Mouse (Mus musculus) embryonic facial prominence, embryonic 14.5 days (tissue): ENCODE results near the gene Sdhb. TPM values are rescaled to one million over a fixed set of nuclear protein-coding genes. Genes with fewer than 3 reads are reported as not detected.
A peak's percentile ranks its signal among the peaks of the same experiment; 100 is the strongest.

Experiments
- ATAC-seq: fragments of 200-750 bp; cut with Nextera tagmentation; 2 replicates; pipeline ENCODE4 v1.8.0; 2017; ENCODE audit warnings: low read depth, moderate number of reproducible peaks, moderate TSS enrichment
- DNase-seq: peaks from one replicate; pipeline ENCODE4 v3.0.0-alpha.2; 2015; ENCODE audit warnings: low spot score
- H3K27ac ChIP-seq: fragments of 300-500 bp; sonication (generic); replicated peaks from 2 replicates; pipeline ENCODE4 v1.5.1; 2014; ENCODE audit warnings: low read depth, mild to moderate bottlenecking, low read length, moderate library complexity
- H3K27me3 ChIP-seq: fragments of 300-500 bp; sonication (generic); replicated peaks from 2 replicates; pipeline ENCODE4 v1.6.1; 2014; ENCODE audit warnings: low read length; ENCODE audit not compliant: control insufficient read depth, insufficient read depth
- H3K36me3 ChIP-seq: fragments of 300-500 bp; sonication (generic); 2 replicates; pipeline ENCODE4 v1.6.1; 2014; ENCODE audit warnings: low read length, mixed read lengths; ENCODE audit not compliant: control insufficient read depth, insufficient read depth
- H3K4me1 ChIP-seq: fragments of 300-500 bp; sonication (generic); 2 replicates; pipeline ENCODE4 v1.6.1; 2014; ENCODE audit warnings: antibody characterized with exemption, low read length; ENCODE audit not compliant: control insufficient read depth, insufficient read depth
- H3K4me2 ChIP-seq: fragments of 300-500 bp; sonication (generic); 2 replicates; pipeline ENCODE4 v1.6.1; 2014; ENCODE audit warnings: low read depth, mild to moderate bottlenecking, low read length, moderate library complexity, mixed read lengths
- H3K4me3 ChIP-seq: fragments of 300-500 bp; sonication (generic); 2 replicates; pipeline ENCODE4 v1.5.1; 2014; ENCODE audit warnings: low read depth, mild to moderate bottlenecking, low read length
- H3K9ac ChIP-seq: fragments of 300-500 bp; sonication (generic); 2 replicates; pipeline ENCODE4 v1.6.1; 2014; ENCODE audit warnings: low read depth, mild to moderate bottlenecking, low read length, moderate library complexity, mixed read lengths
- H3K9me3 ChIP-seq: fragments of 300-500 bp; sonication (generic); 2 replicates; pipeline ENCODE4 v1.6.1; 2016; ENCODE audit warnings: low read length; ENCODE audit not compliant: control insufficient read depth
- WGBS: fragments of 180-500 bp; shearing (Covaris S2); extraction: QIAGEN DNeasy Blood & Tissue Kit; methylation state at CpG from one replicate; pipeline ENCODE4 v1.1.7; 2014; 5-methylcytosine and 5-hydroxymethylcytosine counted together
- polyA plus RNA-seq: library from polyadenylated mRNA; unstranded; fragments of >200 nt; fragmentation: Nextera tagmentation; extraction: Ambion mirVana; gene quantifications from 2 replicates; pipeline ENCODE4 v1.2.1, GENCODE M21; 2014

Gene Sdhb
- polyA plus RNA-seq, 1 experiment from 2014 or later, result 394 TPM

DNA sequence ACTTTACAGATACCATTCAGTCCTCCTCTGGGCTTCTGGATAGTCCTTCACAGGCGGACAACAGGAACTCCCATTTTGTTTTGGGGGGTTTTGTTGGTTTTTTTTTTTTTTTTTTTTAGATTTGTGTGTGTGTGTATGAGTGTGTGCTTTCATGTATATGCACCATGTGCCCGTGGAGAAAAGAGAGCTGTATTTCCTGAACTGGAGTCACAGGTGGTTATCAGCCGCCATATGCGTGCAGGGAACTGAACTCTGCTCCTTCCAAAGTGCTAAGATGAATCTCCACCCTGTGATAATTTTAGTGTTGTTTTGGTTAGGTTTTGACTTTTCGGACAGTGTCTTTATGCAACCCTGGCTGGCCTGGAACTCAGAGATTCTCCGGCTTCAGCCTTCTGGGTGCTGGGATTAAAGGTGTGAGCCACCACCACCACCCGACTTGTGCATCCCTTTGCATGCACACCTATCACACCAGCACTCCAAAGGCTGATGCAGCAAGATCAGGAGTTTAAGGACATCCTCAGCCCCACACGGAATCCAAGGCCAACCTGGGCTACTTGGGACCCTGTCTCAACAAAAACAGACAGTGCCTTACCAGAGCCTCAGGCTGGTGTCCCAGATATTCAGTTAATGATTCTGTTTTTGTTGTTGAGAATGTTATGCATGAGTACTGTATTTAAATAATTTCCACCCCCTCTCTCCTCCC is 1.4 kb downstream of the Sdhb start:
- ATAC-seq, result no peak
- Histone ChIP-seq H3K27ac (no peak overlapping the region), H3K4me2 (peak overlapping the region; percentile 87), H3K36me3 (peaks cover 19% of the 10 kb centered on the region), H3K4me1 (peaks cover 14% of the 10 kb centered on the region; the same call in 1 of the 2 replicates), H3K9ac (peak overlapping the region; percentile 91), H3K4me3 (peak overlapping the region; percentile 84), H3K9me3 (no peaks in the 10 kb centered on the region), H3K27me3 (no peaks in the 10 kb centered on the region)
- no peak for DNase-seq
- 66% methylated on average over 8 of the region's 8 CpGs for WGBS

DNA sequence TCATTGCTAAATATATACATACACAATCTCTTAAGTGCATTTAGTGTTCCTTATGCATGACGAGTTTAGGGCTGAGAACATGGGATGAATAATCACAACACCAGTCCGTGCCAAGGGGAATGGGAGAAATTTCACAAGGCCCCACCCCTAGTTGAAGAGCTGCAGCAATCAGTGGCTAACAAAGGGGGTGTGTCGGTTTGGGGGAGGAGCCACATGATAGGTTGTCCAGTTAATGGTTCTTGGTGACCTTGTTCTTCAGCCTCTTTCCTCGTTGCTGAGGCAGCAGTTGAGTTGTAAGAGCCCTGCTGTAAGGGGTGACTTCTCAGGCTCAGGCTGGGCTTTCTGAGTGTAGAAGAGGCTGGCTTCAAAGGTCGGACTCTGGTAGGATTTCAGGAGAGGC is 1.9 kb downstream of the Sdhb start:
- H3K4me2 ChIP-seq, result no peak overlapping the region

DNA sequence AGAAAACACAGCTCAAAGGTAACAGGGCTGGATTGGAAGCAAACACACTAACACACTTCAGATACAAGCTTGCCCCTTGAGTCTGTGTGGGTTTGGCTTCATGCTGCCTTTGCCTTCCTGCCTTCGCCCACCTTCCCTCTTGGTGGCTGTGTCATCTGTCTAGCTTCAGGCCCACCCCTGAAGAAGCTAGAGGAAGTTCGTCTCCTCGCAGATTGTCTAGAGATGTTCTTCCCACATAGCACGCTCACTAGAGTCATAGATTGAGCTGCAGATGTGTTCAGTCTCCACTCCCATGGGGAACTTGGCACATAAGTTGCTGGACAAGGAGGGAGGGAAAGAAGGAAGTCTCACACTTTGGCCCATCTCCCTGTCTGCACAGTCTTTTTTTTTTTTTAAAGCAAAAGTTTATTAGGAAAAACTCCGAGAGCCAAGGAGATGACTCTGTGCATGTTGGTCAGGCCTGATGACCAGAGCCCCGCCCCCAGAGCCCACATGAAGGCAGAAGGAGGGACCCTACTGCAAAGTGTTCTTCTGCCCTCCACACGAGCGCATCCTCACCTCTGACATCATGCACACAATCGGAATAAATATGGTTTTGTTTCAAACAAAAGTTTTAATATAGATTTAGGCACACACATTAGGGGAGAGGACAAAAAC is 3.1 kb downstream of the Sdhb start:
- Histone ChIP-seq H3K9ac (no peak overlapping the region; the same call in 1 of the 2 replicates), H3K27ac (no peak overlapping the region), H3K27me3 (no peaks in the 10 kb centered on the region), H3K4me3 (no peak overlapping the region), H3K36me3 (peaks cover 34% of the 10 kb centered on the region), H3K4me2 (no peak overlapping the region), H3K9me3 (no peaks in the 10 kb centered on the region), H3K4me1 (peaks cover 14% of the 10 kb centered on the region; the same call in 1 of the 2 replicates)
- 81% methylated on average over 9 of the region's 9 CpGs for WGBS
- ATAC-seq, result no peak
- no peak for DNase-seq

More for the DNA sequence above, 1.9 kb downstream of the Sdhb start:
- DNase-seq (no peak), ATAC-seq (no peak)
- no peak overlapping the region for H3K27ac ChIP-seq
- H3K4me3 ChIP-seq, result no peak overlapping the region
- H3K4me1 ChIP-seq, result peaks cover 14% of the 10 kb centered on the region; the same call in 1 of the 2 replicates
- H3K27me3 ChIP-seq, result no peaks in the 10 kb centered on the region
- peaks cover 25% of the 10 kb centered on the region for H3K36me3 ChIP-seq
- no peaks in the 10 kb centered on the region for H3K9me3 ChIP-seq
- no peak overlapping the region for H3K9ac ChIP-seq
- whole genome bisulfite sequencing, result 40% methylated on average over 5 of the region's 5 CpGs

DNA sequence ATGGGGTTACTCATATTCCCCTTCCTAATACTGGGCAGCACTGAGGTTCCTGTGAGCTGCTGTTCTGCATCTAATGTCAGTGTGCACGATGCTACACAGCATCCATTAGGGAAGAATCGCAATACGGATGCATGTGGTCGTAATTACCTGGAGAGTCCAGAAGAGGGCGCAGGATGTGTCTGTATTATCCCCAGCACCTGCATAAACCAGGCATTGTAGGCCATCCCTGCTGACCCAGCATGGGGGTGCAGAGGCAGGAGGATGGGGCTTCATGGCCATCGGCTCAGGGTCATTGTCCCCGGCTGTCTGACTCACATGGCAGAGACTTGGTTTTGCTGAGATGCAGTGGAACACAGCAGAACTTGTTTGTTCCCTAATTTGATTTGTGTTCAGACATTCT is 3.6 kb downstream of the Sdhb start:
- 18% methylated on average over 7 of the region's 7 CpGs for WGBS
- Histone ChIP-seq H3K9me3 (no peaks in the 10 kb centered on the region), H3K36me3 (peaks cover 40% of the 10 kb centered on the region), H3K9ac (no peak overlapping the region), H3K4me2 (no peak overlapping the region), H3K4me3 (no peak overlapping the region), H3K27ac (no peak overlapping the region), H3K4me1 (peaks cover 14% of the 10 kb centered on the region; the same call in 1 of the 2 replicates), H3K27me3 (no peaks in the 10 kb centered on the region)
- ATAC-seq, result no peak
- peak; percentile 78 for DNase-seq

DNA sequence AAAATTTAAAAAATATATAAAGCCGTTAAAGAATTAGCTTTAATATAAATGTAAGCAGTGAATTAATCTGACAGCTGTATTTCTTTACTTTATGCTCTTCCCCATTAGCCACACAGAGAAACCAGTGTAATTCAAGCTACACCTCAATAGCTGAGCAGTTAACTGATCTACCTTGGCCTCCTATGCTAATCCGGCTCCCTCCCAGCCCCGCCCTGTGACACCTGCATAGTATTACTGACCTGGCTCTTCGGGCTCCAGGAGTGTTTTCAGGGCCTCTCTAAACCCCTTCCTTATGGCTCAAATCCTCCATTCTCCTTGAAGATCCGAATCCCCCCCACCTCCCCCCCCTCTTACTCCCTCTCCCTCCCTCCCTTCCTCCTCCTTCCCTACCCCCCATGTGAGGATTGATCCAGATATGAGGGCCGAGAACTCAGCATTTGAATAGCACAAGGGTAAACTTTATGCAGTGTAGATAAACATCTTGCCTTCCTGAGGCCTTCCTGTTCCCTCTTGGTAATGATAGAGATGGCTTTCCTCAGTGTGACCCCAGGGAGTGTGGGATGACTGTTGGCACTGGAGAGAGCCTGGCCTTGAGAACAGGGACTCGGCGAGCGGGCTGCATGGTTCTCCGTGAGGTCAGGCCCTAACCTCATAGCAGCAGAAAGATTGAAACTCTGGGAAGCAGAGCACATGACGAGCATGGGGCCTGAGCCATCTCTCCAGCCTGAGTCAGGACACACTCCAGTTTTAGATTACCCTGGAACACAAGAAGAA is 6.6 kb downstream of the Sdhb start:
- WGBS, result 82% methylated on average over 11 of the region's 11 CpGs
- Histone ChIP-seq H3K27me3 (no peaks in the 10 kb centered on the region), H3K4me2 (no peak overlapping the region), H3K9ac (no peak overlapping the region), H3K9me3 (no peaks in the 10 kb centered on the region), H3K4me3 (no peak overlapping the region), H3K36me3 (peaks cover 69% of the 10 kb centered on the region), H3K4me1 (peaks cover 4% of the 10 kb centered on the region; the same call in 1 of the 2 replicates), H3K27ac (no peak overlapping the region)
- DNase-seq (no peak), ATAC-seq (peak; percentile 63; the same call in 1 of the 2 replicates)

DNA sequence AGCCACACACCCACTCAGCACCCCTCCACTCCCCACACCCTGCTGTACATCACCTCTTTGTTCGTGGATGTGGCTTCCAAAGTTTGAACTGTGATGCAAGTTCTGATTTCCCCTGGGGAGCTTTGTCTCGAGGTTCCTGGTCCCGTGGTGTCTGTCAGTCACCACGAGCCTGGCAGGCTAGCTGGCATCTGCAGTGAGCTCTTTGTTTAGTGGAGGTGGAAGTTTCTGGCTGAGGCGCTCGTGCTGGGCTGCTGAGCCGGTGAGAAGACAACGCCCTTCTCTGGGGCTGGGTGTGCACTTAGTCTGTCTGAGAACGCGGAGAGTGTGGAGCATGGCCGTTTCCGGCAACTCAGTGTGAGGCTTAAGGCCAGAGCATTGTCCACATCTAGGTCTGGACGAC is 10.7 kb downstream of the Sdhb start:
- 92% methylated on average over 13 of the region's 13 CpGs for WGBS

DNA sequence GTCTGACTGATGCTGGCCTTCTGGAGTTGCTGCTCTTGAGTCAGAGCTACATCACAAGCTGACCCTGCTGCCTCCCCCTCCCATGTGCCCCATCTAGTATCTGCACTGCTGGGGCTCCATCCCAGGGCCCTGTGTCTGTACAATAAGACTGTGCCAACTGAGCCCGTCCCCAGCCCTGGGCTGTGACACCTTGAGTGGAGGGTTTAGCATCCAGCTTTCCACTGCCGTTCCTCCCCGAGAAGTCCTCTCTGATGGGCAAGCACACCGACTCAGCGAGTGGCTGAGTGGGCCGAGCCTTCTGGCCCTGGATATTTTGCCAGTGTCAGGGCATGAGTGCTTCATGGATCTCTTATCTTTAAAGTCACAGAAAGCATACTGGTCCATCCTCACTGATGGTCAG is 13.4 kb downstream of the Sdhb start:
- WGBS, result 96% methylated on average over 6 of the region's 6 CpGs
- no peak for ATAC-seq
- H3K27me3 ChIP-seq, result no peaks in the 10 kb centered on the region
- H3K4me2 ChIP-seq, result no peak overlapping the region
- peaks cover 96% of the 10 kb centered on the region for H3K36me3 ChIP-seq
- H3K9me3 ChIP-seq, result no peaks in the 10 kb centered on the region
- H3K27ac ChIP-seq, result no peak overlapping the region
- DNase-seq, result no peak
- no peaks in the 10 kb centered on the region for H3K4me1 ChIP-seq
- no peak overlapping the region for H3K4me3 ChIP-seq
- no peak overlapping the region for H3K9ac ChIP-seq

More for the DNA sequence above, 10.7 kb downstream of the Sdhb start:
- no peaks in the 10 kb centered on the region for H3K27me3 ChIP-seq
- DNase-seq, result no peak
- no peak overlapping the region for H3K4me2 ChIP-seq
- no peak overlapping the region for H3K27ac ChIP-seq
- H3K9me3 ChIP-seq, result no peaks in the 10 kb centered on the region
- no peak for ATAC-seq
- H3K9ac ChIP-seq, result no peak overlapping the region
- no peak overlapping the region for H3K4me3 ChIP-seq
- no peaks in the 10 kb centered on the region for H3K4me1 ChIP-seq
- peaks cover 95% of the 10 kb centered on the region for H3K36me3 ChIP-seq

DNA sequence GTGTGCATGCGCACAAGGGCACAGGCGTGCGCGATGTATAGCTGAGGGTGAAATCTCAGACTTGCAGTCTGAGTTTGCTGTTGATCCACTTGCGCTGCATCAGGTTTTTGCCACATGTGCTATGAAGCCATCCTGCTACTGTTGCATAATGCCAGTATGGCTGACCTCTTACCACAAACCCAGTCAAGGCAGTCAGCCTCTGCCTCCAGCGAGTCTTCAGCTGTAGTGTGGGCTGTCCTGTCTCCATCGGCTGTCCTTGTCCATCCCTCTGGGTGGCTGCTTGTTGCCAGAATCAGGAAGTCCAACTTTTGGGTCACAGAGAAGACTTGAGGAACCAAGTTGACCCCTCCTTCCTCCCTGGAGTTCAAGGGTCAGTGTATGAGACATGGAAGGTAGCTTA is 14.4 kb downstream of the Sdhb start:
- H3K4me1 ChIP-seq, result no peaks in the 10 kb centered on the region
- H3K9ac ChIP-seq, result no peak overlapping the region
- H3K9me3 ChIP-seq, result no peaks in the 10 kb centered on the region
- ATAC-seq, result no peak
- H3K27ac ChIP-seq, result no peak overlapping the region
- no peak overlapping the region for H3K4me3 ChIP-seq
- DNase-seq, result no peak
- no peak overlapping the region for H3K4me2 ChIP-seq
- H3K36me3 ChIP-seq, result peaks cover 92% of the 10 kb centered on the region
- WGBS, result 98% methylated on average over 7 of the region's 7 CpGs
- H3K27me3 ChIP-seq, result no peaks in the 10 kb centered on the region
